Mouse (Mus musculus): ENCODE results near the gene Zfp3. TPM values are rescaled to one million over a fixed set of nuclear protein-coding genes. Genes with fewer than 3 reads are reported as not detected.

Gene Zfp3
- polyA plus RNA-seq, 1 experiment from 2014 or later = 4.9 TPM

Small RNAs within 50 kb of the gene (microRNA-seq; reads per million reads assigned to microRNA genes)
- not detected for gene Gm22760

Other genes with a start within 250 kb of the Zfp3 start
- 0.34 and 0.72 TPM in 2 replicates for gene Vmo1, start 249.6 kb upstream of the Zfp3 start, polyA plus RNA-seq (2015; fragmentation: Nextera tagmentation; extraction: Ambion mirVana)
- gene Gltpd2, start 245.0 kb upstream of the Zfp3 start, polyA plus RNA-seq (2015; fragmentation: Nextera tagmentation; extraction: Ambion mirVana) = 0.54 and 0.73 TPM in 2 replicates
- gene Psmb6, start 238.8 kb upstream of the Zfp3 start, polyA plus RNA-seq (2015; fragmentation: Nextera tagmentation; extraction: Ambion mirVana) = 711 and 738 TPM in 2 replicates
- not detected in 2 replicates for gene Gm40193, start 231.3 kb upstream of the Zfp3 start, polyA plus RNA-seq (2015; fragmentation: Nextera tagmentation; extraction: Ambion mirVana)
- 12.5 and 13.1 TPM in 2 replicates for gene Pld2, start 224.1 kb upstream of the Zfp3 start, polyA plus RNA-seq (2015; fragmentation: Nextera tagmentation; extraction: Ambion mirVana)
- gene Mink1, start 201.3 kb upstream of the Zfp3 start, polyA plus RNA-seq (2015; fragmentation: Nextera tagmentation; extraction: Ambion mirVana) = 10.3 and 10.5 TPM in 2 replicates
- not detected in 2 replicates for gene 4930544D05Rik, start 148.4 kb upstream of the Zfp3 start, polyA plus RNA-seq (2015; fragmentation: Nextera tagmentation; extraction: Ambion mirVana)
- 0.33 TPM in 1 of 2 replicates, not detected in the other for gene Chrne, start 145.0 kb upstream of the Zfp3 start, polyA plus RNA-seq (2015; fragmentation: Nextera tagmentation; extraction: Ambion mirVana)
- 0.35 and 0.50 TPM in 2 replicates for gene Gp1ba, start 125.1 kb upstream of the Zfp3 start, polyA plus RNA-seq (2015; fragmentation: Nextera tagmentation; extraction: Ambion mirVana)
- gene Rnf167, start 117.0 kb upstream of the Zfp3 start, polyA plus RNA-seq (2015; fragmentation: Nextera tagmentation; extraction: Ambion mirVana) = 129 and 134 TPM in 2 replicates
- 156 and 171 TPM in 2 replicates for gene Slc25a11, start 116.7 kb upstream of the Zfp3 start, polyA plus RNA-seq (2015; fragmentation: Nextera tagmentation; extraction: Ambion mirVana)
- 1,825 and 2,189 TPM in 2 replicates for gene Pfn1, start 109.6 kb upstream of the Zfp3 start, polyA plus RNA-seq (2015; fragmentation: Nextera tagmentation; extraction: Ambion mirVana)
- 37.9 and 56.8 TPM in 2 replicates for gene Eno3, start 107.0 kb upstream of the Zfp3 start, polyA plus RNA-seq (2015; fragmentation: Nextera tagmentation; extraction: Ambion mirVana)
- gene Spag7, start 94.8 kb upstream of the Zfp3 start, polyA plus RNA-seq (2015; fragmentation: Nextera tagmentation; extraction: Ambion mirVana) = 159 and 172 TPM in 2 replicates
- gene Camta2, start 76.1 kb upstream of the Zfp3 start, polyA plus RNA-seq (2015; fragmentation: Nextera tagmentation; extraction: Ambion mirVana) = 14.8 and 15.6 TPM in 2 replicates
- gene Inca1, start 64.1 kb upstream of the Zfp3 start, polyA plus RNA-seq (2015; fragmentation: Nextera tagmentation; extraction: Ambion mirVana) = 1.5 and 1.9 TPM in 2 replicates
- gene Kif1c, start 63.7 kb upstream of the Zfp3 start, polyA plus RNA-seq (2015; fragmentation: Nextera tagmentation; extraction: Ambion mirVana) = 3.2 and 3.4 TPM in 2 replicates
- gene Scimp, start 48.4 kb downstream of the Zfp3 start, polyA plus RNA-seq (2015; fragmentation: Nextera tagmentation; extraction: Ambion mirVana) = 0.20 and 0.35 TPM in 2 replicates
- 30.0 and 30.2 TPM in 2 replicates for gene Rabep1, start 80.6 kb downstream of the Zfp3 start, polyA plus RNA-seq (2015; fragmentation: Nextera tagmentation; extraction: Ambion mirVana)
- gene Nup88, start 205.8 kb downstream of the Zfp3 start, polyA plus RNA-seq (2015; fragmentation: Nextera tagmentation; extraction: Ambion mirVana) = 121 and 130 TPM in 2 replicates
- 72.3 and 84.9 TPM in 2 replicates for gene Rpain, start 206.0 kb downstream of the Zfp3 start, polyA plus RNA-seq (2015; fragmentation: Nextera tagmentation; extraction: Ambion mirVana)
- gene C1qbp, start 218.8 kb downstream of the Zfp3 start, polyA plus RNA-seq (2015; fragmentation: Nextera tagmentation; extraction: Ambion mirVana) = 171 and 185 TPM in 2 replicates
- 16.3 and 16.5 TPM in 2 replicates for gene Dhx33, start 240.2 kb downstream of the Zfp3 start, polyA plus RNA-seq (2015; fragmentation: Nextera tagmentation; extraction: Ambion mirVana)

Measured in lung, embryonic 16.5 days (tissue).